Mouse (Mus musculus) kidney, postnatal 14 days (tissue): Measurements from ENCODE around the gene Kcnk13.

Source experiments
- DNase-seq: peaks from one replicate; pipeline ENCODE4 v3.0.0; 2022; ENCODE audit warnings: mixed read lengths

Kcnk13 gene

DNA sequence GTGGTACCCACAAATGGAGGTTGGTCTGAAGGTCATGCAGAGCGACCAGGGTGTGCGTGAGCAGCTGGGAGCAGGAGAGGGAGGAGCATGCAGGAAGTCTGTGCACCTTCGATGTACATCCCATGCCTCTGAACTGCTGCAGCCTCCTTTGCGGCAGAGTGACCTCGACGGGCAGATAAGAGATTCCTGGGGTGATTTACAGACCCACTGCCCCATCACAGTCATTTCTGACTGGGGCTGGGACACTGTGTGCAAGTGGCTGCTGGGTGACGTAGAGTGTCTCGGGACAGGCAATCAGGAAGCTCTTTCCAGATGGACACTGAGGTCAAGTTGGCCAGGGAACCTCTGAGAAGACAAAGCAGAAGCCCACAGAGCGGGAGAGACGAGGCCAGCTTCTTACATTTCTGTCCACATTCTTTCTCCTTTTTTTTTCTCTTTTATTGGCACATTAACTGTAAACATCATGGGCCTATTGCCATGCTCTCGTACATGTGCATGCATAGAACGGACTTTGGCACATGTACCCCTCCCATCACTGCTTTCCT lies 59.6 kb downstream of the Kcnk13 start:
- DNase-seq = no peak

DNA sequence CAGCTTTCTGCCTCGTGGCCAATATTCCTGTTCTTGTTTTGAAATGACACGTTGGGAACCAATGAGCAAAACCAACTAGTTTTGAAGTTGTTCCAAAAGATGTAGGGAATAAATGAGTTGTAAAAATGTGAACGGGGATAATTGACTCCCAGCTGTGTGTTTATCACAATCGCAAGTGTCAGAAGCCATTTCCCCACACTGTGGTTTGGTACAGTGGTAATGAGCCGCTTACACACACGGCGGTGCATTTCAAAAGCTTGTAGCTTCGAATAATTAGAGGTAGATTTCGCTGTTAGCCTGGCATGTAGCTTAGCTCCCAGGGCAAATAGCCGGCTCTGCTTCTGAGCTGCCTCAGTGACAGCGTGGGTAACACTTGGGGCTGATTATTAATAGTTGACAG lies 61.4 kb downstream of the Kcnk13 start:
- DNase-seq = no peak

DNA sequence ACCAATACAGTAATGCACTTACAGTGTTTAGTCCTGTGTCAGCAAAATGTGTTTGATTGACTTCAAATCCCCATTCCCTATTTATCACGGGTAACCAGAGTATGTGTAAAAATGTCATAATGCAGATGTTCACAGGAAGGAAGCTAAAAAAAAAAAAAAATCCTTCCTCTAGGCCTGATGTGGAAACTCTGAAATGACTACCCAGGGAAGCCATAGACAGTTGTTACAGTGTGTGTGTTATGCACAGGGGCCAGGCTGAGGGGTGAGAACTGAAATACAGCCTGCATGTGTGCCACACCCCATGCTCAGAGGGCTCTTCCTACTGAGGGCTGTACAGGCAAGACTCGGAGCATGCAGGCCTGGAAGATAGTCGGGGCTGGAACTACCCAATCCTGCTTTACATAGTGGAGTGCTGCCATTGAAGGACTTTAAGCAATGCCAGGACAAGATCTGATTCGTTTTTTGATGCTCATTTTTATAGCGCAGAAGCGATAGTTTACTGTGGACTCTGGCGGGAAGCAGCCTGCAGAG lies 62.5 kb downstream of the Kcnk13 start:
- DNase-seq = no peak

DNA sequence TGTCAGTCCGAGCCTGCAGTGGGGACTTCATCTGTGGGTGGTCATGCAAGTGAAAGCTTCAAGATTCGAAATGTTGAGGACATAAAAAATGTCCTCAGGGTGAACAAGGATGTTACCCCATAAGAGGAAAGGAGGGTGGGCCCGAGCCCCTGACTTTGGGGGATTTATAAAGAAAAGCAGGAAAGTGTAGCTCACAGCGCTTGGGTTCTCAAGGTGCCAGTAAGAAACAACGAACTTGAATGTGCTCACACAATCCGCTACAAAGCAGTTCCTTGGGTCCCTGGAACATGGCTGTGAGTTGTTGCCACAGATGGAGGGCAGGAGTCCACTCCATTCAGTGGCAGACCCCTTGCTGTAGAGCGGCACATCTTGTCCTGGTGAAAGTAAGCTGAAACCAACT lies 63.0 kb downstream of the Kcnk13 start:
- DNase-seq = no peak

DNA sequence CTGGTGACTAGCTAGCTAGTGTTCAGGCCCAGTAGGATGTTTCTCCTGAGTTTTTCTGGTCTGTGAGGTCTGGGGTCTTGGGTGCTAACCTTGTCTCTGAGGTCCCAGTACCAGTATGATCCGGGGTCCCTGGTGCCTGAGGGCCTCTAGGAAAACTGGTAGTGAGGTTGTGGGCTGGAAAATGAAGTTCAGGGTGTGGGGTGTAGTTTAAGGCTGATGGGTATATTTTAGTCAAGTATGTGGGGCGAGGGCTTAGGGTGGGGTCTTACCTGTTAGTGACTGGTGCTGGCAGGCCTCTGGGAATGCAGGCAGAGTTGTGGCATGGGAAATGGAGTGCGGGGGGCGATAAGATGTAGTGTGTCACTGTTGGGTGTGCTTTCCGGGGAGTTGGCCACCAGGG lies 67.4 kb downstream of the Kcnk13 start:
- DNase-seq = no peak

DNA sequence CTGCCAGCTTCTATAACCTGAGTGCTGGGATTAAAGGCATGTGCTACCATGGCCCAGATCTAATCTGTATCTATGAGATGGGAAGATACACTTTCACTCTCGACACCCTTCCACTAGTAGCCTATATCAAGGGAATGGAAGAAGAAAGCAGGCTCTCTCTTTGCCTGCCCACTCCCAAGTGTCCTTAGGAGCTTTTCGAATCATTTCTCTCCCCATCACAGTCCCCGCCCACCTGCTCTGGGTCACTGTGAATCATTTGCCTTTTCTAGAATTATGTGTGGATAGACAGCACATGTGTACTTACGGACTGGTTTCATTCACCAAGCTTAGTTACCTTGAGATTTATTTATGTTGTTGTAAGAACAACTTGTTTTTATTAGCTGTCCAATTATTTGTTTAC lies 68.2 kb downstream of the Kcnk13 start:
- no peak for DNase-seq

DNA sequence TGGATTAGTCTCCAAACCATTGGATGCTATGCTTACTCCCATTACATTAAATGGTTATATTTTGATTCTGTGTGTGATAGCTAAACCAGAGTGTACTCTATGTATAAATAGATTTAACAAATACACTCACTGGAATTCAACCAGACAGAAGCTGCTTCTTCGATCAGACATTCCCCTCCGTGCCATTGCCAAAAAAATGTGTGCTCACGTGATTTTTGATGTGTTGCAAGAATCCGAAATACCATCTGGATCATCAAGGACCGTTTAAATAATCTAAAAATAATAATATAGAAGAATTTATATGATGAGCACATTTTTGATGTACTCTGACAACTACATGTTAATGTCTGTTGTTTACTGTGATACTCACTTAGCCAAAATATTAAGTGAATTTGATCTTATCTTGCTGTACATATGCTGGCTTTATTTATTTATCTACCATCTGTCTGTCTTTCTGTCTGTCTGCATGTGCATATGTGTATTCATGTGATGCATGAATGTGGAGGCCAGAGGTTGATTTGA lies 74.5 kb downstream of the Kcnk13 start:
- DNase-seq = no peak

DNA sequence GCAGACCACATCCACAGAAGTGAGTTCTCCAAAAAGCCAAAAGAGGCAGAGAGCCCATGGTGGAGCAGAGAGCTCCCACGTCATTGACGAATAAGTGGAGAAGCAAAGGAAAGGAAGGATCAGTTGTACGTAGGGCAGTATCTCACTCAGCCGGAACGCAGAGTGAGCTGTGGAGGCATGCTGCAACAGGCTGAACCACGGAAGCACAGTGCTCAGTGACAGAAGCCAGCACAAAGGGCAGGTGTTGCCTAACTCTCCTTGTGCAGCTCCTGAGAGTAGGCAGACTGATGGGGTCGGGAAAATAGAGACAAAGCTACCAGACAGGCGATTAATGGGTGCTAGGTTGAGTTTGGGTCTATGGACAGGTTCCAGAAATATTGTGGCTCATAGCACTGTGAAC lies 77.8 kb downstream of the Kcnk13 start:
- no peak for DNase-seq

DNA sequence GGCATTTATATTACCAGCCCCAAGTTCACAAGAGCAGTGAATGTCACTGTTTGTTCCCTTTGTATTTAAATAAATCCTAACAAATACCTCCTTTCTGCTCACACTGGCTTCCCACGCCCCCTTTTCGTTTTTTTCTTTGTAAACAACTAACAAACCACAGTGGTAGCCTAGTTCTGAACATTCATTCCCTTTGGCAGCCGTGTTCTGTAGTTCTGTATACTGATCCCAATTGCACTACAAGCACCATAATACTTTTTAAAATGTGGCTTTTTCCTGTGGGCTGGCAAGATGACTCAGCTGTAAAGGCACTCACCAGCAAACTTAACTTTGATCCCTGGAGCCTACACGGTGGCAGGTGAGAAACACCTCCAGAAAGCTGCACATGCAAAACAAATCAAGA lies 80.4 kb downstream of the Kcnk13 start:
- no peak for DNase-seq

DNA sequence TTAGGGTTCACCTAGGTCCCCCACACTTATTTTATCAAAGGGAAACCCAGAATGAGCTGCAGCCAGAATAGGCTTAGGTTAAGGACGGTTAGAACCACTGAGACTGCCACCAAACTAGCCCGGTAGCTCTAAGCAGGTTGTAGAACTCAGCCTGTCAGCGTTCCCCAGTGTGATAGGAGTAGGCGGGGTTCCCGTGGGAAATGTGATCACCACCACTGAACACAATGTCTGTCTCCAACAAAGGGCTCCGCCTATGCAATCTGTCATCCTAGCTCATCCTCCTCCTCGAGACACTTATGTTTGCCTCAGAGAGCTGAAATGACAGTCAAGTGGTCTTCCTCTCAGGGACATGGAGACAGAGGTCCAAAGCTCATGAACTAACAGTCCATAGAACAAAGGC lies 86.3 kb downstream of the Kcnk13 start:
- no peak for DNase-seq

DNA sequence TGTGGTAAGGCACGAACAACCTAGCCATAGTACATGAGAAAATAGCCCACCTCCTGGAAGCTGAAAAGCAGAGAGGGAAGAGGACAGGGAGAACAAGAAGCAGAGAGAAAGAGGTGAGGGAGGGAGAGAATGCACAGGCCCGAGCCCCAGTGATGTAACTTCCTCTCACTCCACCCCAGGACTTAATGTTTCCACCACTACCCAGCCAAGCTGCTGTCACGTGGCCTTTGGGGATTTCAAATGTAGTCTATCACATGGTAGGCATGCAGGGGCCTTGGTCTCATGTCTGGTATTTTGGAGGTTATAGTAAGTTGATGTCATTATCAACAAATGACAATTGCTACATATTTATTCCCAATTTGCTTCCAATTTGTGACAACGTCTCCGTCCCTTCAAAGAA lies 89.3 kb downstream of the Kcnk13 start:
- DNase-seq = no peak

DNA sequence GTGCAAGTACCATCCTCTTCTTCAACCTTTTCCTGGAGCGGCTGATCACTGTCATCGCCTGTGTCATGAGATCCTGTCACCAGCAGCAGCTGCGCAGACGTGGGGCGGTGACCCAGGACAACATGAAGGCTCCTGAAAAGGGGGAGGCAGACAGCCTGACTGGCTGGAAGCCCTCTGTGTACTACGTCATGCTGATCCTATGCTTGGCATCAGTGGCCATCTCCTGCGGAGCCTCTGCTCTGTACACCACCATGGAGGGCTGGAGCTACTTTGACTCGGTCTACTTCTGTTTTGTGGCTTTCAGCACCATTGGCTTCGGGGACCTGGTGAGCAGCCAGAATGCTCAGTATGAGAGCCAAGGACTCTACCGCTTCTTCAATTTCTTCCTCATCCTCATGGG lies 96.8 kb downstream of the Kcnk13 start:
- no peak for DNase-seq

DNA sequence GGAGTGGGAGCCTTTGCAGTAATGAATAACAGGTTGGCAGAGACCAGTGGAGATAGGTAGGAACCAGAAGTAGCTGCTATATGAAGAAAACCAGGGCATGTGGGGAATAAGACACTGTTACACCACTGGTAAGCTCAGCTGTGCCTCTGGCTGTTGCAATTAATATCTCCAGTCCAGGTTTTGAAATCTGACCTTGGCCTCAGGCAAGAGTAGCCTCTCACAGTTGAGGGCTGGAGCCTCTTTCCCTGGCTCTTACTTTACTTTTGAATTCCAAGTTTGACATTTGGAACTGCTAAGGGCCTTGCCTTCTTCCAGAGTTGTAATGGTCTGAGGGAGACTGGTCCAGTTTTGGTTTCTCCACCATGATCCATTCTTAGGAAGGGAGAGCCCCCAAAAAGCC lies 97.5 kb downstream of the Kcnk13 start:
- no peak for DNase-seq

DNA sequence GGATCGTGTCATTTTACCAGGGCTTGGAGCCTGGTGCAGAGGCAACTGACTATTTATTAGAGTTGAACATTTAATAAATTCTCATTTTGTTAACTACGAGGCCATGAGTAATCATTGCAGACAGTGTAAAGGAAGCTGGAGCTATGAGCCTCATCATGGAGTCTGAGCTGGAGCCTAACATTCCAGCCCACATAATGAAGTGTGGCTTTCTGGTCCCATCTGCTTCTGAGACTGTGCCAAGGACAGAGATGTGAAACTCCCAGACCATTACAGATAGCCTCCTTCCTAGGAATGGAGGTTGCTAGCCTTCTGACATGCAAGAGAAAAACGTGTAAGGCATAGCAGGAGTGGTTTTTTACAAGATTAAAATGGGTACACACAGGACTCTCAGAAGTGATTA lies 98.3 kb downstream of the Kcnk13 start:
- DNase-seq = no peak

DNA sequence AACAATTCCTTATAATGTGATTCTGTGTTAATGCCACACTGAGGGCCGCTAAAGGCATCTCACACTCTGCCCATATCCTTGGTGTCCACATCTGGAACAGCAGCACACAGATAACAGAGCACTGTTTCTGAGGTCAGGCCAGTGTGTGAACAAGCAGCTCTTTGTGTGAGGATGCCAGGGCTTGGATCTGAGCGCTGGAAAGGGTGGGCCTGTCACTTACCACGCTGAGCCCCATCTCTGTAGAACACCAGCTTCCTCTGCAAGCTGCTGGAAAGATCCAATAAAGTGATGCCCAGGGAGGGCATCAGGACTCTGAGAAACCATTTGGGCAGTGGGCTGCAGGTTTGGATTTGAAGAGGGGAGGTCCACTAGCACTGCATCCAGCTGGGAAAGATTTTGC lies 100.8 kb downstream of the Kcnk13 start:
- no peak for DNase-seq

DNA sequence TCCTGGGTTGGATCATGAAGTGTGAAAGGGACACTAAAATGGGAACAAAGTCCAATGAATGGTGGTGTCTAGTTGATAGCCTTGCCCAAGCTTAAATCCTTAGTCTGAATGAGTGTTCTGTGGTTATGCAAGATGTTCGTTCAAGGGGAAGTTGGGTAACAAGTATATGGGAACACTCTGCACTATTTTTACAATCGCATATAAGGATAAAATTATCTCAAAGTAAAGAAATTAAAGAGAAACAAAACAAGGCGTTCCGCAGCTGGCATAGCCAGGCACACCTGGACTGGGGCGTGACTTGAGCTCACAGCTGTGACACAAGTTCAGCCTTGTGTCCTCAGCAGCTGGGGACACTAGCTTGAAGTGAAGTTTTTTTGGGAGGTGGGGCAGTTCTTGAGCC lies 103.2 kb downstream of the Kcnk13 start:
- DNase-seq = no peak

DNA sequence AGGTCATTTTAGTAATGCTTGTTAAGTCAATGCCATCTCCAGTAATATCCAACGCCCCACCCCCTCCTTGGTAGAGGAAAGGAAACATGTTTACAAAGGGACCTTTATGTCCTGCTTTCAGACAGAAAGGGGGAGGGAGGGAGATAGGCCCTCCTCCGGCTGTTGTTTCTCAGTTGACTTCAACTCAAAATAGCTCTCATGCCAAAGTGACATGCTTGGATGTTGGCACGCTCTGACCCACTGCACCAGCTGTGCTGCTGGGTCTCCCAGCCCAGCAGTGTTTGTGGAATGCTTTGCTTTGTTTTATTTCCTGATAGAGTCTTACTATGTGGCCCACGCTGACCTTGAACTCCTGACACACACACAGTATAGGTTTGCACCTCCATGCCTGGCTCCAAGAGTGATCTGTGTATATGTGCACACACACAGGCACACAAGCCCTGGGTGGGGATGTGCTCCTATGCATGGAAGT lies 108.9 kb downstream of the Kcnk13 start:
- DNase-seq = no peak

DNA sequence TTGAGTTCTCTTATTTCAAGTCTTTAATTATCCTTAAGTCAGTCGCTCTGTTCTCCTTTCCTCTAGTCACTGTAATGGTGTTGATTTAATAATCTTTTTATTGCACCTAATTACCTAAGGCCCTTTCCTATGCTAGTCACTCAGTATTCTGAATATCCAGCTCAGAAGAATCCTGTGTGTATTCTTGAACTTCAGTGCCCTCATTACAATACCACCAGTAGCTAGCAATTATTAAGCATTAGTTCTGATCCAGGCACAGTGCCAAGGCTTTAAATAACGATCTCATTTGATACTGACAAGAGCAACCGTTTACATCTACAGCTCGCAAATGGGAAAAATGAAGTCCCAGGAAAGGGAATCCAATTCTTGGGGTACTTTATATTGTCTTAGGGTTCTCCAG lies 111.4 kb downstream of the Kcnk13 start:
- DNase-seq = no peak

DNA sequence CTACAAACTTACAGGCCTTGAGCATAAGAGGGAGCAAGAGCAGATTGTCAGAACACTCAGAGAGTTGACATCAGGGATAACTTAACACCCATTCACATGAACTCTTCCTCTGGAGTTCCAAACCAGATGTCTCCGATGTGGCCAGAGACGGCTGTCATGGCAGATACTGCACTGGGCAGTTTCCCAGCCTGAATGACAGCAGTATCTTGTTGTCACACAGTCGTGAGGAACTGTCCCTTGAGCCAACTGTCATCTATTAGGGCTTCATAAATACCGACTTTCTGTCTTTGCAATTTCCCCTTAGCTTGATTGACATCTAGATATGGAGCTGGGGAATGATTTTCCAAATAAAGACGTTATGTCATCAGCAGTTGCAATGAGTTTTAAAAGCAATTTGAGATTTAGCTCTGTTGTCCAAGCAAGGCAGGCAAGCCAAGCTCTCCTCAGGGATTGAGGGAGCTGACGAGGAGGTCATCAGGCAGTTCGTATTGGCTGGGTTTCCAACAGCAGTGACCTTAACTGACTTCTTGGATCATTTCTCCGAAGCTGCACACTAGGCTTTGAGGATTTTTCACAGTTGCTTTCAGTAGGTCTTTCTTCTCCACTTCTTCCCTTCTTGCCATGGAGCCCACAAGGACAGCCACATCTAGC lies 115.5 kb downstream of the Kcnk13 start:
- peak; percentile 15 for DNase-seq

DNA sequence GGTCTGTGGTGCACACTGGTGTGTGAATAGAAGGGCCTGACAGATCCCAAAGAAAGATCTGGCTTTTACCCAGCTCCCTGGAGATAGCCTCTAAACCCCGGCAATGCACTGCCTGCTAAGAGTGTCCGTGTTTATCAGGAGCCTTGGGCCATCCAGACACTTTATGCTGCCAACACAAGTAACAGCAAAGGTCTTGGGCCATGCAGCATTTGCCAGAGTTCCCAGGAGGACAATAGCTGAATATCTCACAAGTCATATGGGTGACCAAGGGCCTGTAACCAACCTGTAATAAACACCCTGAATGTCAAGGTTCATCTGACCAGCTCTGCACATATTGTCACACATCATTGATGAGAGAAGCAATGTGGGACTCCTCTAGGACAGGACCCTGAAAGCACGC lies 123.7 kb downstream of the Kcnk13 start:
- no peak for DNase-seq

DNA sequence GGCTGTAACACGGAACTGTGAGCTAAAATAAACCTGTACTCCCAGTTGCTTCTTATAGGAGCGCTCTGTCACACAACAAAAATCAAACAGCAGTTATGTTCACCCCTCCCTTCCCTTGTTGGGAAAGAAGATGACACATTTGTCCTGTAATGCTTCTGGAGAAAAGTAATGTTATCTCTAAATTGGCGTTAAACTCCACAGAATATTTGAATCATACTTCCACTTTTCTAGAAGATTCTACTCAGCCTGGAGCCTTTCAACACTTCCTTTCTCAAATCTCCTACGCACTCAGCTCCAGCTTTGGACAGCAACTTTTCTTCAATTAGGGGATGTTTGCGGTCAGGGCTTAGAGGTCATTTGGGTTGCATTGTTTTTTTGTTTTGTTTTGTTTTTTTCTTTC lies 125.0 kb downstream of the Kcnk13 start:
- no peak for DNase-seq

DNA sequence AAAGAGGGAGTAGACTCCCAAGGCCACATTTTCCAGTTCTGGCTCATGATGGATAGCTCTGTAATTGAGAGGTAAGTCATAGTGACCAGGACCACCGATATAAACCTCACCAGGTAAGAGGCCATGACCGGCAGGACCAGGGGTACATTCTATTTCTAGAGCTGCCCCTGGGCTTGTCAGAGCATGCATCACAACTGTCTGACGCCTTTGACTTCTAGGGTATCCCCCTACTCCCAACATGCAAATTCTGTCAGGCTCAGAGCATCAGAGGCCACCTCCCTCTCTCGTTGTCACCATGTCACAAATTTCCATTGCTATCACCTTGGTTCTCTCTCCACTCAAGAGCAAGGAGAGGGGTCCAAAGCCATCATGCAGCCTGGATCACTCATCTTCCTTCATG lies 126.5 kb downstream of the Kcnk13 start:
- DNase-seq = no peak

DNA sequence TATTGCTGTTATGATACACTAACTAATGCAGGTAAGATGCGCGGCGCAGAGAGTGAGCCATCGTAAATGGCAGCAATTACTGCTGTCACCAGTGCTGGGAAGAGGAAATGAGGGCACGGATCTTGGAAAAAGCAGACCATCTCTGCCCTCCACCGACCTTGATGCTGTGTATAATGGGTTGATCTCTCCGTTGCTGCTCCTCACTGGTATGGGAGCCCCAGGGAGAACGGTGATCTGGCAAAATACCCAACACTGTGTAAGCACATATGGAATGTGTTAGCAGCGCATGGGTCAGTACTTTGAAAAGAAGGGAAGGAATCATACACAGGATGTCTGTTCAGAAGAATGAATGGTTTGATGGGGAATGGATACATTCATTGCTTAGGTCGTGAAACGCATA lies 128.7 kb downstream of the Kcnk13 start:
- no peak for DNase-seq

DNA sequence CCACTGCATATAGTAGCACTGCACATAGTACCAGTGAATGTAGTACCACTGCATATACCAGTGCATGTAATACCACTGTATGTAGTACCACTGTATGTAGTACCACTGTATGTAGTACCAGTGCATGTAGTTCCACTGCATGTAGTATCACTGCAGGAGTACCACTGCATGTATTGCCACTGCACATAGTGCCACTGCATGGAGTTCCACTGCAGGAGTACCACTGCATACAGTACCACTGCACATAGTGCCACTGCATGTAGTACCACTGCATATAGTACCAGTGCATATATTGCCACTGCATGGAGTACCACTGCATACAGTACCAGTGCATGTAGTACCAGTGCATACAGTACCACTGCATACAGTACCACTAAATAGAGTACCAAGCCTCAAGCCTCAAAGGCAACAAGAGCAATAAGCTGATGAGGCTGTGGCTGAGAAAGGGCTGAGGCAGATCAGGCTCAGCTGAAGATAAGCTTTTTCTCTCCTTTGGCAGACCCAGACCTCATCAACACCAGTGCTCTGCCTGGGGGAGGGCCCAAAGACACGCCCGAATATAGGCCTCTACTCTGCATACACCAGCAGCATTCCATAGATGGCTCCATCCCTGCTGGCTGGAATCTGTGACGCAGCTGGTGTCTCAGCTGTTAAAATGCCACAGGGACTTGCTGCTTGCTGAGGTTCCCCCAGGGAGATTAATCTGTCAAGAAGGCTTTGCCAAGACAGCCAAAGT lies 135.8 kb downstream of the Kcnk13 start:
- no peak for DNase-seq
